Mouse (Mus musculus) midbrain, embryonic 16.5 days (tissue): Measurements from ENCODE around the gene Dnttip2. TPM values are rescaled to one million over a fixed set of nuclear protein-coding genes. Genes with fewer than 3 reads are reported as not detected.
A peak's percentile ranks its signal among the peaks of the same experiment; 100 is the strongest.
"Not testable (repeated sequence)": the region's sequence is repeated elsewhere in the genome, so short reads cannot be mapped to it uniquely, and the experiment has no call there.

ENCODE experiments used
- ATAC-seq: fragments of 200-750 bp; cut with Nextera tagmentation; 2 replicates; pipeline ENCODE4 v1.8.0; 2017; ENCODE audit warnings: moderate TSS enrichment
- H3K27ac ChIP-seq: fragments of 300-500 bp; sonication (generic); 2 replicates; pipeline ENCODE4 v1.5.1; 2014; ENCODE audit warnings: mild to moderate bottlenecking, low read length, mixed read lengths
- H3K27me3 ChIP-seq: fragments of 300-500 bp; sonication (generic); 2 replicates; pipeline ENCODE4 v1.6.1; 2014; ENCODE audit warnings: low read depth, low read length, mixed read lengths; ENCODE audit not compliant: control insufficient read depth, insufficient read depth
- H3K36me3 ChIP-seq: fragments of 300-500 bp; sonication (generic); 2 replicates; pipeline ENCODE4 v1.6.1; 2014; ENCODE audit warnings: mild to moderate bottlenecking, low read length, moderate library complexity, mixed read lengths; ENCODE audit not compliant: control insufficient read depth, insufficient read depth
- H3K4me1 ChIP-seq: fragments of 300-500 bp; sonication (generic); 2 replicates; pipeline ENCODE4 v1.6.1; 2014; ENCODE audit warnings: mild to moderate bottlenecking, low read length, mixed read lengths; ENCODE audit not compliant: control insufficient read depth, insufficient read depth
- H3K4me2 ChIP-seq: fragments of 300-500 bp; sonication (generic); 2 replicates; pipeline ENCODE4 v1.6.1; 2014; ENCODE audit warnings: mild to moderate bottlenecking, low read length, mixed read lengths
- H3K4me3 ChIP-seq: fragments of 300-500 bp; sonication (generic); 2 replicates; pipeline ENCODE4 v1.5.1; 2014; ENCODE audit warnings: low read depth, mild to moderate bottlenecking, low read length, moderate library complexity, mixed read lengths
- H3K9ac ChIP-seq: fragments of 300-500 bp; sonication (generic); 2 replicates; pipeline ENCODE4 v1.6.1; 2014; ENCODE audit warnings: low read depth, low read length, mixed read lengths
- H3K9me3 ChIP-seq: fragments of 300-500 bp; sonication (generic); replicated peaks from 2 replicates; pipeline ENCODE4 v1.6.1; 2014; ENCODE audit warnings: mild to moderate bottlenecking, low read length, mixed read lengths; ENCODE audit not compliant: control insufficient read depth, poor library complexity, severe bottlenecking
- whole genome bisulfite sequencing: fragments of 180-500 bp; shearing (Covaris S2); extraction: QIAGEN DNeasy Blood & Tissue Kit; methylation state at CpG from one replicate; pipeline ENCODE4 v1.1.7; 2014; 5-methylcytosine and 5-hydroxymethylcytosine counted together
- polyA plus RNA-seq: library from polyadenylated mRNA; unstranded; fragments of >200 nt; fragmentation: Nextera tagmentation; extraction: Ambion mirVana; gene quantifications from 2 replicates; pipeline ENCODE4 v1.2.1, GENCODE M21; 2015

Dnttip2 gene
- polyA plus RNA-seq, 1 experiment from 2014 or later: 42.6 TPM

- Histone ChIP-seq H3K4me3 (peak overlapping the region; percentile 62), H3K9me3 (no peaks in the 10 kb centered on the region), H3K9ac (no peak overlapping the region), H3K36me3 (peaks cover 12% of the 10 kb centered on the region), H3K4me2 (peak overlapping the region; percentile 85), H3K4me1 (peaks cover 35% of the 10 kb centered on the region), H3K27me3 (no peaks in the 10 kb centered on the region), H3K27ac (no peak overlapping the region)
- no peak for ATAC-seq
- WGBS: 69% methylated on average over 10 of the region's 10 CpGs
Observed at GRCm38 (mm10) chr3:122275111-122275510, 923 bp downstream of the Dnttip2 start.

GRCm38 (mm10) chr3:122287195-122287594, 13.0 kb downstream of the Dnttip2 start:
- 79% methylated on average over 5 of the region's 5 CpGs for WGBS
- H3K9ac ChIP-seq: no peak overlapping the region
- no peak overlapping the region for H3K4me3 ChIP-seq
- no peak for ATAC-seq
- H3K4me1 ChIP-seq: peaks cover 20% of the 10 kb centered on the region
- H3K9me3 ChIP-seq: no peaks in the 10 kb centered on the region
- H3K27ac ChIP-seq: no peak overlapping the region
- no peaks in the 10 kb centered on the region for H3K27me3 ChIP-seq
- H3K4me2 ChIP-seq: no peak overlapping the region
- peaks cover 9% of the 10 kb centered on the region for H3K36me3 ChIP-seq

- no peak overlapping the region for H3K4me2 ChIP-seq
- H3K4me1 ChIP-seq: peaks cover 23% of the 10 kb centered on the region
- ATAC-seq: no peak
- 88% methylated on average over 5 of the region's 5 CpGs for WGBS
- H3K4me3 ChIP-seq: no peak overlapping the region
- H3K27ac ChIP-seq: no peak overlapping the region
- H3K9ac ChIP-seq: no peak overlapping the region
- peaks cover 3% of the 10 kb centered on the region for H3K36me3 ChIP-seq
- no peaks in the 10 kb centered on the region for H3K27me3 ChIP-seq
- no peaks in the 10 kb centered on the region for H3K9me3 ChIP-seq
Observed at GRCm38 (mm10) chr3:122288613-122289195, 14.5 kb downstream of the Dnttip2 start.

GRCm38 (mm10) chr3:122289344-122289743, 15.2 kb downstream of the Dnttip2 start:
- not testable (repeated sequence) for ATAC-seq, H3K27me3 ChIP-seq, H3K27ac ChIP-seq, H3K4me3 ChIP-seq, H3K9me3 ChIP-seq, H3K4me2 ChIP-seq, H3K9ac ChIP-seq, H3K36me3 ChIP-seq
- 65% methylated on average over 3 of the region's 4 CpGs for WGBS
- peaks cover 25% of the 10 kb centered on the region for H3K4me1 ChIP-seq

DNA sequence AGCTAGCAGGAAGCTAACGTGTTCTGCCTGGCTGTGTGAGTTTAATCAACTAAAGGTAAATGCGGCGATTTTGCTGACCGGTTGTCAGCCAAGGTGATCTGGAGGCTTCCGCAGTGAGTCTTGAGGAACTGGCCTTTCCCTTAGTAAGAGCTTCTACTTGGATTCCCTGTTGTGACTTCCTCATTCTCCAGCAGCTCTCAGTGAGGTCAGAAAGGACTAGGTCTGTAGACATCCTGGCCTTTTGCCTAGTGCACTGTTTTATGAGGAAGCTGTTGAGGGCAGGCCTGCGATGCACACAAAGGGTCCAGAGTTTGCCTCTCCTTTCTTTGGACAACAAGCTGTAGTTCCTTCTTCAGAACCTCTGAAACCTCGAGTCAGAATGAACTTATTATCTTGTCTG, 16.5 kb downstream of the Dnttip2 start:
- 79% methylated on average over 7 of the region's 7 CpGs for WGBS
- H3K9ac ChIP-seq: no peak overlapping the region
- no peak overlapping the region for H3K4me2 ChIP-seq
- no peak overlapping the region for H3K4me3 ChIP-seq
- peaks cover 33% of the 10 kb centered on the region for H3K4me1 ChIP-seq
- no peaks in the 10 kb centered on the region for H3K27me3 ChIP-seq
- no peaks in the 10 kb centered on the region for H3K9me3 ChIP-seq
- no peak overlapping the region for H3K27ac ChIP-seq
- no peak for ATAC-seq
- no peaks in the 10 kb centered on the region for H3K36me3 ChIP-seq

- Histone ChIP-seq H3K27me3 (no peaks in the 10 kb centered on the region), H3K9ac (peak overlapping the region; percentile 98), H3K4me3 (peak overlapping the region; percentile 80), H3K4me1 (peaks cover 33% of the 10 kb centered on the region), H3K27ac (peak overlapping the region; percentile 98; the same call in 1 of the 2 replicates), H3K36me3 (no peaks in the 10 kb centered on the region), H3K9me3 (no peaks in the 10 kb centered on the region), H3K4me2 (peak overlapping the region; percentile 85)
- WGBS: 39% methylated on average over 12 of the region's 12 CpGs
- no peak for ATAC-seq
Observed at GRCm38 (mm10) chr3:122291828-122292227, 17.6 kb downstream of the Dnttip2 start.

GRCm38 (mm10) chr3:122292300-122293222, 18.4 kb downstream of the Dnttip2 start:
- Histone ChIP-seq H3K4me2 (peak overlapping the region; percentile 85), H3K27ac (peak overlapping the region; percentile 98), H3K4me1 (peaks cover 33% of the 10 kb centered on the region), H3K36me3 (no peaks in the 10 kb centered on the region), H3K27me3 (no peaks in the 10 kb centered on the region), H3K9me3 (no peaks in the 10 kb centered on the region), H3K4me3 (peak overlapping the region; percentile 80), H3K9ac (peak overlapping the region; percentile 98)
- peak; percentile 55 for ATAC-seq
- 5% methylated on average over 53 of the region's 54 CpGs for WGBS

- Histone ChIP-seq H3K4me3 (peak overlapping the region; percentile 80), H3K9ac (peak overlapping the region; percentile 98), H3K27me3 (no peaks in the 10 kb centered on the region), H3K27ac (peak overlapping the region; percentile 98), H3K36me3 (no peaks in the 10 kb centered on the region), H3K4me2 (peak overlapping the region; percentile 85), H3K4me1 (peaks cover 33% of the 10 kb centered on the region), H3K9me3 (no peaks in the 10 kb centered on the region)
- ATAC-seq: peak; percentile 63
- under 1% methylated on average over 79 of the region's 105 CpGs for WGBS
Observed at GRCm38 (mm10) chr3:122293223-122293953, 19.2 kb downstream of the Dnttip2 start.
